Mouse (Mus musculus): ENCODE results near the gene Ccdc175. TPM values are rescaled to one million over a fixed set of nuclear protein-coding genes. Genes with fewer than 3 reads are reported as not detected.

Gene Ccdc175
- total RNA-seq, 2 experiments from 2014 or later, result not detected

Other genes starting within 250 kb of the Ccdc175 start
- gene Gpr135, start 113.9 kb downstream of the Ccdc175 start, total RNA-seq (2015), result 0.11 and 0.16 TPM in 2 replicates
- not detected in 2 replicates for gene Gpr135, start 113.9 kb downstream of the Ccdc175 start, total RNA-seq (2017)
- 0.55 TPM in 1 of 2 replicates, not detected in the other for gene L3hypdh, start 99.6 kb downstream of the Ccdc175 start, total RNA-seq (2015)
- 0.15 and 0.49 TPM in 2 replicates for gene L3hypdh, start 99.6 kb downstream of the Ccdc175 start, total RNA-seq (2017)
- gene Jkamp, start 99.4 kb downstream of the Ccdc175 start, total RNA-seq (2015), result 32.9 and 43.3 TPM in 2 replicates
- gene Jkamp, start 99.4 kb downstream of the Ccdc175 start, total RNA-seq (2017), result 15.9 and 23.2 TPM in 2 replicates
- 4.2 and 8.9 TPM in 2 replicates for gene Rtn1, start 224.0 kb upstream of the Ccdc175 start, total RNA-seq (2015)
- gene Rtn1, start 224.0 kb upstream of the Ccdc175 start, total RNA-seq (2017), result 2.1 and 2.5 TPM in 2 replicates